Mouse (Mus musculus) mature B cell (primary cell): Measurements from ENCODE around the gene Vmn1r113.
"Not testable (repeated sequence)": the region's sequence is repeated elsewhere in the genome, so short reads cannot be mapped to it uniquely, and the experiment has no call there.

Source experiments
- in situ Hi-C: fragments of 300-500 bp; cut with MboI; formaldehyde crosslinking; loops from 2 replicates; pipeline ENCODE4 v1.14.3; 2019

The Vmn1r113 gene

DNA sequence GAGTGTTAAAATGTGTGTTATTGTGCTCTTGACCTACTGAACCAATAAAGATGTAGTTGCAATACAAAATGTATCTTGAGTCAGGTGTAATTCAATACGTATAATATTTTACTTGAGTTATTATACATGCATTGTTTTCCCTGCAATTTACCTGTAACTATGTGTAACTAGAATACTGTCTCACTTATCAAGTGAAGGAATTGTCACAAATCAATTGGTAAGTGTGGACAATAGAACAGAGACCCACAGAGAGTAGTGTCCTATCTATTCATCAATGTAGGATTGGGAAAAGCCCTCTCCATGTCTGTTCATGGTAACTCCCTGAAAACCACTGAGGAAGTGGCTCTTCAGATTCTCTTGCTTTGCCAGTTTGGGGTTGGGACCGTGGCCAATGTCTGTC, at the start of gene Vmn1r113:
Gene Vmn1r113 (plus strand): TSS at position 301 of the 400 bp plus-strand sequence.
- in situ Hi-C loops = not testable (repeated sequence)

DNA sequence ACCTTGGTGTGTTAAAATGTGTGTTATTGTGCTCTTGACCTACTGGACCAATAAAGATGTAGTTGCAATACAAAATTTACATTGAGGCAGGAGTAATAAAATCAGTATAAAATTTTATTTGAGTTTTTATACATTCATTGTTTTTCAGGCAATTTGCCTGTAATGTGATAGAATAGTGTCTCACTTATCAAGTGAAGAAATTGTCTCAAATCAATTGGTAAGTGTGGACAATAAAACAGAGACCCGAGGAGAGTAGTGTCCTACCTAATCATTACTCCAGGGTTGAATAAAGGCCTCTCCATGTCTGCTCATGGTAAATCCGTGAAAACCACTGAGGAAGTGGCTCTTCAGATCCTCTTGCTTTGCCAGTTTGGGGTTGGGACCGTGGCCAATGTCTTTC, 16.2 kb upstream of the Vmn1r113 start, which contains the start of gene Vmn1r112:
Gene Vmn1r112 (plus strand): TSS at position 301 of the 400 bp plus-strand sequence.
- in situ Hi-C loops = not testable (repeated sequence)

DNA sequence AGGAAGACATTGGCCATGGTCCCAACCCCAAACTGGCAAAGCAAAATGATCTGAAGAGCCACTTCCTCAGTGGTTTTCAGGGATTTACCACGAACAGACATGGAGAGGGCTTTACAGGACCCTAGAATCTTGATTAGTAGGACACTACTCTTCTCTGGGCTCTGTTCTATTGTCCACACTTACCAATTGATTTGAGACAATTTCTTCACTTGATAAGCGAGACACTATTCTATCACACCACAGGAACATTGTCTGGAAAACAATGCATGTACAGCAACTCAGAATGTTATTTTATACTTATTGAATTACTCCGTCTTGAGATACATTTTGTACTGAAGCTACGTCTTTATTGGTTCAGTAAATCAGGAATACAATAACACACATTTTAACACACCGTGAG, 25.0 kb downstream of the Vmn1r113 start, which contains the start of gene Vmn1r114:
Gene Vmn1r114 (minus strand): TSS at position 101 of the 400 bp plus-strand sequence.
- in situ Hi-C loops = not testable (repeated sequence)
